Mouse (Mus musculus) embryo, embryonic 11.5 days (tissue): ENCODE measurements around the gene Fgfrl1.

Experiments
- DNase-seq: peaks from one replicate; pipeline ENCODE4 v3.0.0-alpha.2; 2012; ENCODE audit warnings: low read depth, low spot score

Gene Fgfrl1

DNA sequence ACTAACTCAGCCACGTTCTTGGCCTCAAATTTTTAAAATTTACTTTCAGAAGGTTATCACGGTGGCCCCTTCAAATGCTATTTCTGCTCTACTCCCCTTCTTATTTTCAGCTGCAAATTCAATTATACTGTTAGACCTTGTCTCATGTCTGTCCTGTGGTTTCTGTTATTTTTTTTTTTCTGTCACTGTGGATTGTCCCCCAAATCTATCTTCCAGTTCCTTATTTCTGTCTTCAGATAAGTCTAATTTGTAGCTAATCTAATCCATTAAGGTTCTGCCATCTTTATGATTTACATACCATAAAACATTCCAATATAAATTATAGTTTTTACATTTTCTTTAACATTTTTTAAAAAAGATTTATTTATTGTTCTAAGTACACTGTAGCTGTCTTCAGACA is 24.8 kb upstream of the Fgfrl1 start:
- no peak for DNase-seq

DNA sequence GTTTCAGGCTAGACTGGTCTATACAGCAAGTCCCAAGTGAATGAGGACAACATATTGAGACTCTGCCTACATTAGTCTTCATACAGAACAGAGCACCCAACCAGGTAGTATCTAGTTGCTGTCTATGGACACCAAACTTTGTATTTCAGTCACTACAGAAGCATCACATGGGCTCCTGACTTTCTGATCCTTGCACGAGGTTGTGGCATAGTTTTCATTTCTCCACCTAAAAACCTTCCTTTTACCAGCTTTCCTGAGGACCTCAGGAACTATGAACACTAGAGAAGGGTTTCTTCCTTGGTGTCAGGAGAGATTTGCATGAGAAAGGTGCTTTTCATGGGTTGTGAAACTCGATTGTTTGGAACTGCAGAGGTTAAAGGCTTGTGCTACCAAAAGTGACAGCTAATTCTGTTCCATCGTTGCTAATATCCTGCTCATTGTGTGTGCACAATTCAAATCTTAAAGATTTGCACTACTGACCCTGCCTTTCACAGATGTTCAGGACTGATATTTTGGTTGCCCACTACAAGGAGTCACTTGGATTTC is 23.7 kb upstream of the Fgfrl1 start:
- no peak for DNase-seq

DNA sequence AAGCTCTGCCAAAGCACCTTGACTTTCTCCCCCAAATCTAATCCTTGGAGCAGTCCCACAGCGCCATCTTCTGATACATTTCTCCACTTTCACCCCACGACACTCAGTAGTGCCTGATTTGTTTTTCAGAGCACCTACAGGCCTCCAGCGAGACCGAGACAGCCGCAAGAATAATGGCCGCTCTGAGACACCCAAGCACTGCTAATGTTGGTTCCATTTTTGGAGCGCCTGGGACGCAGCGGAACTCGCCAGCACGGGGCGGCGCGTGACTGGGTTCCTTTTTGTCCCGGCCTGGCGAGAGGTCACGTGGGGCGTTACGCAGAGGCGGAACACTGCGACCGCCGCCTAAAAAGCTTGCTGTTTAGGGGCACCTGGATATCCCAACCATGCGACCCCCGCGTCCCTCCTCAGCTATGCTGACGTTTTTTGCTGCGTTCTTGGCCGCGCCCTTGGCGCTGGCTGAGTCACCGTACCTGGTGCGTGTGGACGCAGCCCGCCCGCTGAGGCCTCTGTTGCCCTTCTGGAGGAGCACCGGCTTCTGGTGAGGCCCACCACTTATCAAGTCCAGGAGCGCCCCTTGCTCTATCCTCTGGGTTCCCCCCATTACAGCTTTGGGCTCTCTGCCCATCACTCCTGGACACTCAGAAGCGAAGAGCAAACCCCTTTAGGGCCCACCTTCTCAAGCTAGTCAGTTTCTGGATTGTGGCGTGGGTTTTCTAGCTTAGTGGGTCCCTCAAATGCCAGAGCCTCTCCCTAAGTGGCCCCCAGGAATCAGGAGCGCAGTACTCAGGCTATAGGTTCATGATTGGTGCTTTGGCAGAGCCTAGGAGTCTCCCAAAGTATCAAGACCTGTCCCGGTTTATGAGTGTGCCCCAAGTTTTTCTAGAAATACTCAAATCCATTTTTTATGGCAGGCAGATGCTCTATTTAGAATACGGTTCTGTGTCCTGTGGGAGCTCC is 22.9 kb upstream of the Fgfrl1 start, which contains the start of gene Dgkq:
TSS of gene Dgkq (minus strand) at position 696 of the 960 bp plus-strand sequence.
- peak; percentile 65 for DNase-seq

DNA sequence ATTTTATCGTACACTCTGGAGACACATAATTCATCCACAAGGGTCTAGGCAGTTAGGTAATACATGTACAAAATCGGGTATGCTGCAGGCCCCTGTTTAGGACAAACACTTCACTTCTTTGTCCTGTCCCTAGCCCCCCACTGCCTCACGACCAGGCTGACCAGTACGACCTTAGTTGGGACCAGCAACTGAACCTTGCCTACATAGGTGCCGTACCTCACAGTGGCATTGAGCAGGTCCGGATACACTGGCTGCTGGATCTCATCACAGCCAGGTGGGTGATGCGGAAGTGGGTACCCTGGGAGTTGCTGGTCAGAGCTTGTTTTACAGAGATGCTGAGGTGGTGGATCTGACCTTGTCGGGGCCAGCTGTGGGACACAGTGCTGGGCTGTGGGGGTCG is 22.2 kb upstream of the Fgfrl1 start:
- no peak for DNase-seq

DNA sequence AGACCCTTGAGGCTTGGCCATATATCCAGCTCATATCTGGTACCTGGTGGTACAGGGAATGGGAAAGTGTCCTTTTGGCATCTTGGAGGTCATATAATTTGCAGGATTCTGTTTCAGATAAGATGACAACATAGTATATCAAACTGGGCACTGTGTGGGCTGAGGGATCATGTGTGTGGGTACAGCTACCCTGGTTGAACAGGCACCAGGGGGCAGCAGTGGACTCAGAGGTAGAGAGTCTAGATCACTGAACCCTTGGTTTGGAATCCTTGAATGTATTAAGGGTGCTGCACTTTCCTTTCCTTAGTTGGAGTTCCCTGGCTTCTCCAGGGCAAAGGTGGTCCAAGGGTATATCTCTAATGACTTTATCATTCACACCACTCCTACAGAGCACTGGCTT is 21.4 kb upstream of the Fgfrl1 start:
- no peak for DNase-seq

DNA sequence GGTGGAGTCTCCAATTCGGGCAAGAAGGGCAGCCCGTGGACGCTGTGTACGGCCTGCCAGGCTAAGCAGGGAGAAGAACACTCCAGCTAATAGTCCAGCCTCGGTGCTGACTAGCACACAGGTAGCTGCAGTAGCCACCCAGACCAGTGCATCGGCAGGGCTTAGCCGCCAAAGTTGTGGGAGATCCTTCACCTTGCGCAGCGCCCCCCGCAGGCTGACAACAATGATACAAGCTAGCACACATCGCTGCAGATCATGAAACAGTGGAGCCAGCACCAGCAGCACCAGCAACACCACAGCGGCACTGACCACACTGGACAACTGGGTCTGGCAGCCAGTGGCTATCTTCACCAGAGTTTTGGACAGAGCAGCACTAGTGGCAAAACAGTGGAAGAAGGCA is 20.4 kb upstream of the Fgfrl1 start:
- DNase-seq: no peak

DNA sequence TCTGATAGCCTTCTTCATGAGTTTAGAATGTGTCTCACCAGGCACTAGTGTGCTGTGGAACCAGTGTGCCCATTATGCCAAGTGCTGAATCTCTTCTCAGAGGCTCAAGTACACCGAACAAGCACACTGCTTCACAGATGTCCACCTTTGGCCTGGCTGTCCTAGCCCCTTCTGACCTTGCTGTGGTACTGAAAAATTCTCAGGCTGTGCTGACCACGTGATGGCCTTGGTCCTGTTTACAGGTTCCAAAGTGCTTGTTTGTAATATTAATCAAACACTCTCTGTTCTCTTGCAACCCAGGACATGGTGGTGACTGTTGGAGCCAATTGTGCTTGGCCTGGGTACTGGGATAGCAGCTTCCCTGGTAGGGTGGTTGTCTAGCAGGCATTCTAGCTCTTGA is 17.6 kb upstream of the Fgfrl1 start:
- DNase-seq: no peak

DNA sequence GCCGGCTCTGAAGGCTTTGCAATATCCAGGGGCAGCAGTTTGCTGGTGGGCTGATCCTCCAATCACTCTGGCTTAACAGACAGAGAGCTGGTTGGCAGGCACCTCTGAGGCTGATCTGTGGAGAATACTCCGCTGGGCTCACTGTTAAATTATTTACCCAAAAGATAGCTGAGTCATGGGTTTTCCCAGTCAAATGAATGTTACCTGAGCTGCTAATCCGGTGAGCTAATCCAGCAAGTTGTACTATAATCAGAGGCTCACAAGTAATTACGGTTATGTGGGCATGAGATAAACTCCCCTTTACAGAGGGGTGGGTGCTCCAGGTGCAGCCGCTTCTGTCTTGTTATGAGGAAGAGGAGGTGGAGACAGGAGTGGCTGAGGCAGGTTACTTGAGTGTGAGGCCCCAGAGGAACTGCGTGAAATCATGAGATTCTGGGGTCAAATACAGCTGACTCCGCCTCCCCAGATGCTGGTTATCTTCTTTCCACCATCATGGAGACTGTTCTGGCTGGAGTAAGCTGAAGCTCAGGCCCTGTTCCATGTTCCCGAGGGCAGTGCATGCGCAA is 16.8 kb upstream of the Fgfrl1 start, which contains the start of gene Slc26a1:
TSS of gene Slc26a1 (minus strand) at position 319 of the 566 bp plus-strand sequence.
- no peak for DNase-seq

DNA sequence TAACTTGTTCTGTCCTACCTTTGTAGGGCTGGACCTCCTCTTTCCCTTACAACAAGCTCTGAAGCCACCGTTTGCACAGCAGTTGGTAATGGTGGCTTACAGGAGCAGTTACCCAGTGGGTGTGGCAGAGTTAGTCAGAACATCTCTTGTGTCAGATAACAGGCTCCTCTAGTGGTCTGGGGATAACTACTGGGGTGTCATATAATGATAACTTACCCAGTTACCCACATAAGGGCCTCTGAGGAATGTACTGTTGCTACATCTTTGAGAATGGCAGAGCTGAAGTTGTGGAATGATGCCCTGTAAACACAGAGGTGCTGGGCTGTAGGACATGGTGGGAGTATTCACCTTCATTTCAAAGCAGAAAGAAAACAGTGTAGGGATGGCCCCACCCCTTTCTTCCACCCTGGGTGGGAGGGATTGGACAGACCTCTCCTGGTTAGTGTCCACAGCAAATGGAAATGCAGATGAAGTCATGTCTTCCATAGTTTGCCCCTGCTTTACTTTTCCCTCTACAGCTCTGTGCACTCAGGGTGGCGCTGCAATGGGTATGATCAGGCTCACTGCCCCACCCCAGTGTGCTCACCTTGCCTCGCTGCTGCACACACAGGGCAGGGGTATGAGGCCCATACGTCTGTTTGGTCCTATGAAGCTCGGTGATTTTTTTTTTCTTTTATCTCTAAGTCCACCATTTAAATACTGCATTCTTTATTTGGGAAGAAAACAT is 15.2 kb upstream of the Fgfrl1 start:
- no peak for DNase-seq

DNA sequence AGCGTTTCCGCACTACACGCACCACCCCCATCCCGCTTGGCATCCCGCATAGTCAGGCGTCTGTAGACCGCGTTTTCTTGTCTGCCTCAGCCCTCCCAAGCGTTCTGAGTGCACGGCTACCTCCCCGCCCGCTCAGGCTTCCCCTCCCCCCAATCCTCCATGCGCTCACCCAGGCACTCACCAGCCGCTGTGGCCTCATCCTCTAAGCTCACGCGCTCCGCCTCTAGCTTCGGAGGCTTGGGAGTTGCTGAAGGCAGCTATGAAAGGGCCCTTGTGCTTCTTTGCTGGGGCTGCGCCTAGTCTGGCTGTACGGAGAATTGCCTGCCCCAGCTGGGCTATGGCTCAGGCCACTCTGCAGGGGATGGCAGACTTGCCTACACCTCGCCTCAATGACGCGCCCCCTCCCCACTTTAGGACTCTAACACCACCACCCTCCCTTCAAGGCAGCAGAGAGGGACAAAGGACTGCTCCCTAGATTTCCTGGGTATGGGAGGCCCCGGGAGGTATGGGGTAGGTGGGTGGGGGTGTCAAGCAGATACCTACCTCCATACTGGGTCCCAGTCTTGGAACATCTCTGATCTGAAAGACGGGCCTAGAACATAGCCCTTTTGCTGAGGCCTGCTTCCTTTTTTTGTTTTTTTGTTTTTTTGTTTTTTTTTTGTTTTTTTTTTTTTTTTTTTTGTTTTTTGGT is 14.4 kb upstream of the Fgfrl1 start:
- DNase-seq: peak; percentile 63

DNA sequence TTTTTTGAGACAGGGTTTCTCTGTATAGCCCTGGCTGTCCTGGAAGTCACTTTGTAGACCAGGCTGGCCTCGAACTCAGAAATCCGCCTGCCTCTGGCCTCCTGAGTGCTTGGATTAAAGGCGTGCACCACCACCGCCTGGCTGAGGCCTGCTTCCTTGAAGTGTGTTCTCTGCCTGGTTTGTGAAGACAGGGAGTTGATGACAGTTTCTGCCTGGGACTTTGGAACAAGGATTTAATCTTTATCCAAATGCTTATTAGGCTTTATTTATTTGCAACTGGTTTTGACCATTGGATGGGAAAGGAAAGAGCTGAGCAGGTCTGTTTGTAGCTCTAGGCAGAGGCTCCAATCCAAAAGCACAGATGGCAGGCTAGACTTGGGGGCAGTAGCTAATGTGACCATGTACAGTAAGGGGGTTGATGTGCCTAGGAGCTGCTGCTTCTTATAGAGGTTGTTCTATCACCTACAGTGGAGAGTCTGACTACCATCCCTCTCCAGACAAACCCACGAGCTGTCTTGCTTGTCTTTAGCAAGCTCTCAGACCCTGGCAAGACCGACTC is 13.8 kb upstream of the Fgfrl1 start:
- no peak for DNase-seq

DNA sequence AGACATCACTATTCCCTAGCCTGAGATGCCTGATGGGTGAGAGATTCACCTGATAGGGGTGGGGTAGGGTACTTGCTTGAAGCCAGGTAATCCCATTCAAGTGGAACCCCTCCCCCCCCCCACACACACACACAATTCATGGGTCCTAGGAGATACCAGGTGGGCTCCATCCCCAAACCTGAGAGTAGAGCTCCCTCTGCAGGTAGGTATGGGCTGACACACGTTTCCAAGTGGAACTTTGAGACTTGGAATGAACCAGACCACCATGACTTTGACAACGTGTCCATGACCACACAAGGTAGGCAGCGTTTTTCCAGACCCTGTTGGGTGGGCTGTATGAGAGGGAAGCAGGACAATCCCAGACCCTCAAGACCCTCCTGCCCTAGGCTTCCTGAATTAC is 12.3 kb upstream of the Fgfrl1 start:
- no peak for DNase-seq

DNA sequence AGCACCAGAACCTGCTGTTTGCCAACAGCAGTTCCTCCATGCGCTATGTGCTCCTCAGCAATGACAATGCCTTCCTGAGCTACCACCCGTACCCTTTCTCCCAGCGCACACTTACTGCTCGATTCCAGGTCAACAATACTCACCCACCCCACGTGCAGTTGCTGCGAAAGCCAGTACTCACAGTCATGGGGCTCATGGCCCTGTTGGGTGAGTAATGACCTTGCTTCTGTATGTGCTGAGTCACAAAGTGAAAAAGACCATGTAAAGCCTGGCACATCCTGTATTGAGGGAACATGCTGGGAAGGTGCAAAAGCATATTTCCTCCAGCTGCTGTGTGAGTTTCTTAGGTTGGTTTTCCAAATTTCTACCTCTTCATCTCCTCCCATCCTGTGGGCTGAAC is 11.3 kb upstream of the Fgfrl1 start:
- no peak for DNase-seq

DNA sequence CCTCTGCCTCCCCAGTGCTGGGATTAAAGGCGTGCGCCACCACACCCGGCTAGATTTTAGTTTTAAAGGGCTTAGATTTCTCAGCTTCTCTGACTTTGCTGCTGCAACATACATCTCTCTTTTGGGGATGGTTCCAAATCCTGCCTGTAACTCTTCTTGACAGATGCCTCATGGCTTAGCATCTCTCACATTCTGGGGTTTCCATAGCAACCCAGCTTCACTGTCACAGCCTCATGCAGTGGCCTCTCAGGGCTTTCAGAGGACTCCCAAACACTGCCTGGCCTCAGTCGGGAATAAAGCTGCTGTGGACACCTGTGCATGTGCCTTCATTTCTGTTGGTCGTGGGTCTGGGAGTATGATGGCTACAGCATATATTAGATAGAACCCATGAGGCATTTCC is 3.1 kb upstream of the Fgfrl1 start:
- DNase-seq: no peak

DNA sequence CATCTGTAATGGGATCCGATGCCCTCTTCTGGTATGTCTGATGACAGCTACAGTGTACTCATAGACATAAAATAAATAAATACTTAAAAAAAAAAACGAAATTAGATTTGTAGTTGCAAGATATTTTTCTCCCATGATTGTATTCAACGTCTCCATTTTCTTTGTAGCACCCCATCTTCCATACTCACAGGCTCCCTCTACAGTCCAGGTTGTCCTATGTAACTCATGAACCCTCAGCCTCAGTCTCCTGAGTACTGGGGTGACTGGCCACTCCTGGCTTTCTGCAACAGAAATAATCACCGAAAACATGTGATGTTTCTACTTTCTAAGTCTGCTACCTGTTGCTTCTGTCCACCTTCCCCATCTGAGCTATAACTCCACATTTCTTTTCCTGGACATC is 1.0 kb upstream of the Fgfrl1 start:
- no peak for DNase-seq

DNA sequence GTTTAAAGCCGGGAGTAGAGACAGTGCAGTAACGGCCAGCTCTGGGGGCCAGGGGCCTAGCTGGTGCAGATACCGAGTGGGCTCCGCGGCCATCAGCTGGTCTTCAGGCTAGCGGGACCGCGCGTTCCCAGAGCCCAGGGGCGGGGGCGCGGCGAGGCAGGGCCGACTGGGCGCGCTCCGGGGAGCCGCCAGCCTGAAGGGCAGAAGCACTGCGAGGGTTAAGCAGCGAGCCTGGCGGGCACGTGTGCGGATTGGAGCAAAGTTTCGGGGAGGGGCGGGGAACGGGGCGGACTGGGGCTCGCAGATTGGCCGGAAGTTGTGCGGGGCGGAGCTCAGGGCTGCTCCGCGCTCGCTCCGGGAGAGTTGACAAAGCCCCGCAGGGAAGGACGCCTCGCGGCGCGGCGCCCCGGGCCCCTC is 1.7 kb downstream of the Fgfrl1 start:
- peak; percentile 88 for DNase-seq

DNA sequence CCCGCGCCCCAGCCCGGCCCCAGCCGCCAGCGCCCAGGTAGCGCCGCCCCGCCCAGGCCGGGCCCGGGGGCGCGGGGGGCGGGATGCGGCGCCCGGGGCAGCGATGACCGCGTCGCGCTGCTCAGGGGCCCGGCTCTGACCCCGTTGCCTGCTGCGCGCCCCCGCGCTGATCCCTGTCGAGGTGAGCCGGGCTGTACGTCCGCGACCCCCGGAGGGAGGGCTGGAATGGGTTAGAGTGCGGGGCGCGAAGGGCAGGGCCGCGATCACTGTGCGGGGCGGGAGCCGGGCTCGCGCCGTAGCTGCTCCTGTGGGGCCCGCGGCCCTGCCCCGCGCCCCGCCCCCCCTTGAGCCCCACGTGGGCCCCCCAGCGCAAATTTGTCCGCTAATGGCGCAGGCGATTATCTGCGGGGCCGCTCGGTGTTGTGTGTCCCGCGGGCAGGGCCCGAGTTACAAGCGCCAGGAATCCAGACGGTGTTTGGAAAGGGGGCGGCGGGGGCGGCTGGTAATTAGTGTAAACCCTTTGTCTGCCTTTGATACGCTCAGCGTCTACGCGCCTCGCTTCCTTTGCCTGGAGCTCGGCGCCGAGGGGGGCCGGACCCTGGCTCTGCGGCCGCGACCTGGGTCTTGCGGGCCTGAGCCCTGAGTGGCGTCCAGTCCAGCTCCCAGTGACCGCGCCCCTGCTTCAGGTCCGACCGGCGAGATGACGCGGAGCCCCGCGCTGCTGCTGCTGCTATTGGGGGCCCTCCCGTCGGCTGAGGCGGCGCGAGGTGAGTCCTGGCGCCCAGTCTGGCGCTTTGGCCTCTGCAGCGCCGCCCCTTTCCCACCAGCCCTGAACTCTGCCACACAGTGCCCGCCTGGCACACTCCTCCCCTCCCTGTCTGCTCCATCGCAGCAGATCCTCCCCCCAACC is 2.4 kb downstream of the Fgfrl1 start:
- no peak for DNase-seq

DNA sequence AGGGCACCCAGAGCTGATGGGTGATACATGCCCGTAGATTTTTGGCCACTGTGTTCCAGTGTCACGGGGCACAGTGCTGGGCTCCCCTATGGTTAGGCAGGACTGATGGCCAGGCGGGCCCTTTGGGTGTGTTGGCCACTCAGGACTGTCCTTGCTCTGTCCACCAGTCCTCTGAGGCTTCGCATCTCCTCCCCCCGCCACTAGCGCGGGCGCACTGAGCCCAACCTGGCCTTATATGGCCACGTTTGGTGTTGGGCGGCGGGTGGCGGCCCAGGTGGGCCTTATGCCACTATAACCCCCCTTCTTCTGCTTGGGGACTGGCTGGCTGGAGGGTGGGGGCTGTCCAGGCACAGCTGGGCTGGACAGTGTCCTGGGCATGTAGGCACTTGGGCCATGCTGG is 3.7 kb downstream of the Fgfrl1 start:
- no peak for DNase-seq

DNA sequence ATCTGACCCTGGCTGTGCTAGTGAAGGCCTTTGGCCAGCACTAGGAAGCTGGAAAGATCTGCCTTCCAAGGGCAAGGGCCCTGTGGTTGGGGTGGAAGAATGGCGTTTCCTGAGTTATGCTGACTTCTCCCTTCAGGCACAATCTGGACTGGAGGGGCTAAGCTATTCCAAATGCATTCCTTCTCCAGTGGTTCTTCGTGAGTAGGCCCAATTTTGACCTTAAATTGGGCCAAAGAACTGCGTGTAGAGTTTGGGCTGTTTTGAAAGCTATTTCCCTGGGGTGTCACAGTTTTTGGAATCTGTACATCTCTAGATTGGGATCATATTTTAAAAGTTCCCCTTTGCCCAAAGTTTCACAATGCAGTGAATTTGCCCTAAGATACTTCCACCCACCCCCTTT is 4.4 kb downstream of the Fgfrl1 start:
- DNase-seq: no peak

DNA sequence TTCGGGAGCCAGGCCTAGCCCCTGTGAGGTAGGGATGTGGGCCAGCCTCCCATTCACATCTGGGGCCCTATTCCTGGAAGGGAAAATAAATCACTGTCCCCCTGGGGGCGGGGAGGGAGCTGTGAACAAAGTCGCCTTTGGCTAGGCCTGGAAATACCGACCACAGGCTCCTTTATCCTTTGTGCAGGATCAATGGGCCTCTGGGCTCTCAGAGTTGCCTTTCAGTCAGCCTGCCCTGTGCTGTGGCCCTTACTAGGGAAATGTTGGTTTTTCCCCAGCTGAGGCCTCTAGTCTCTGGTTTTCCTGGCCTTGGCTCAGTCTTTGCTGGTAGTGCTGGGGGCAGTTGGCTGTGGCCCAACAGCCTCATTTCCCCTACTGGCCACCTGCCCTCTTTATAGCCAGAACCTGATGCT is 5.2 kb downstream of the Fgfrl1 start:
- DNase-seq: peak; percentile 54
